Mouse (Mus musculus): ENCODE results near the gene Ccdc151. TPM values are rescaled to one million over a fixed set of nuclear protein-coding genes. Genes with fewer than 3 reads are reported as not detected.
A peak's percentile ranks its signal among the peaks of the same experiment; 100 is the strongest.

Ccdc151 gene
- polyA plus RNA-seq, 1 experiment from 2014 or later: 4.4 TPM

DNA sequence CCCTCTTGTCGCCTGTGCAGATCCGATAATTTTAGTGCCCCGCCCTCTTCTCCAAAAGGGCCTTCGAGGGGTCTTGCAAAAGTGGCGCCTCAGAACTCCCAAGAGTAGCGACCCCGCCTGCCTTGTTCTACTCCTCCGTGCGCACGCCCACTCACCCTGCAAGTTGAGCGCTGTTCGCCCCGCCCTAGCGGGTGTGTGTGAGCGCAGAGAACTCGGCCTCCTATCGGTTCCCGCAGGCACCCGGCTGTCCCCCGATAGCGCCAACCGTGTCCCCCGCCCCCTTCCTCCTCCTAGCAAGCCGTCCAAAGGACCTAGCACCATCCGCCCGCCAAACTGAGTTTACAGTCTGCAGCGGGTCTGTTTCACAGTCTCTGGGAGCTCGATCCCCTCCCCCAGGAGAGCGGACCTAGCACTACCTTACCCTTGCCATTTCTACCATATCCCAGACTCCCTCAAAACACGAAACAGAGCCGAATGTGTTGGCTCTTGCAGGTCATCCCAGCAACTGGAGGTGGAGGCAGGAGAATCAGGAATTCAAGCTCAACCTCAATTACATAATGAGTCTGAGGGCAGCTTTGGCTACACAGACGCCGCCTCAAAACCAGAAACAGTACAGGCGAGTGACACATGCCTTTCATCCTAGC is 39.9 kb downstream of the Ccdc151 start:
- H3K27ac ChIP-seq: no peak overlapping the region
- WGBS: 3% methylated on average over 34 of the region's 34 CpGs
- peak; percentile 86 for ATAC-seq (ENCODE audit: borderline replicate concordance, extremely low read depth, low FRiP score, low TSS enrichment)

GRCm38 (mm10) chr9:21962010-21962409 is 40.4 kb downstream of the Ccdc151 start:
- Histone ChIP-seq H3K4me1 (peaks cover 35% of the 10 kb centered on the region), H3K4me2 (peak overlapping the region; percentile 84), H3K36me3 (no peaks in the 10 kb centered on the region), H3K27ac (no peak overlapping the region), H3K9ac (peak overlapping the region; percentile 43), H3K27me3 (peaks cover 35% of the 10 kb centered on the region), H3K9me3 (no peaks in the 10 kb centered on the region), H3K4me3 (peak overlapping the region; percentile 47)
- WGBS: under 1% methylated on average over 15 of the region's 15 CpGs
- ATAC-seq (ENCODE audit: borderline replicate concordance, extremely low read depth, low FRiP score, low TSS enrichment): no peak; the same call in 1 of the 2 replicates

More for the DNA sequence above, 39.9 kb downstream of the Ccdc151 start:
- no peaks in the 10 kb centered on the region for H3K36me3 ChIP-seq
- H3K4me1 ChIP-seq: peaks cover 35% of the 10 kb centered on the region
- H3K9ac ChIP-seq: peak overlapping the region; percentile 43
- no peaks in the 10 kb centered on the region for H3K9me3 ChIP-seq
- H3K4me2 ChIP-seq: peak overlapping the region; percentile 84
- peak overlapping the region; percentile 47 for H3K4me3 ChIP-seq
- peaks cover 35% of the 10 kb centered on the region for H3K27me3 ChIP-seq

GRCm38 (mm10) chr9:21961366-21961980 is 41.0 kb downstream of the Ccdc151 start:
- no peak for ATAC-seq (ENCODE audit: borderline replicate concordance, extremely low read depth, low FRiP score, low TSS enrichment)
- H3K36me3 ChIP-seq: no peaks in the 10 kb centered on the region
- H3K27ac ChIP-seq: no peak overlapping the region
- peaks cover 35% of the 10 kb centered on the region for H3K27me3 ChIP-seq
- H3K4me1 ChIP-seq: peaks cover 38% of the 10 kb centered on the region
- WGBS: 1% methylated on average over 35 of the region's 35 CpGs
- H3K4me3 ChIP-seq: peak overlapping the region; percentile 47
- H3K4me2 ChIP-seq: peak overlapping the region; percentile 84
- H3K9me3 ChIP-seq: no peaks in the 10 kb centered on the region
- peak overlapping the region; percentile 43; the same call in 1 of the 2 replicates for H3K9ac ChIP-seq

- Histone ChIP-seq H3K4me3 (peak overlapping the region; percentile 47; the same call in 1 of the 2 replicates), H3K9ac (peak overlapping the region; percentile 43; the same call in 1 of the 2 replicates), H3K27ac (0 out of 2 replicates have a peak overlapping the region, but pooled peaks have one; percentile 12), H3K4me2 (peak overlapping the region; percentile 84), H3K36me3 (no peaks in the 10 kb centered on the region), H3K4me1 (peaks cover 42% of the 10 kb centered on the region), H3K9me3 (no peaks in the 10 kb centered on the region), H3K27me3 (peaks cover 35% of the 10 kb centered on the region)
- ATAC-seq (ENCODE audit: borderline replicate concordance, extremely low read depth, low FRiP score, low TSS enrichment): no peak
- 14% methylated on average over 26 of the region's 26 CpGs for WGBS
Observed at GRCm38 (mm10) chr9:21960558-21961208, 41.8 kb downstream of the Ccdc151 start.

GRCm38 (mm10) chr9:21960135-21960534 is 42.3 kb downstream of the Ccdc151 start:
- 43% methylated on average over 9 of the region's 9 CpGs for WGBS
- H3K9me3 ChIP-seq: no peaks in the 10 kb centered on the region
- peak overlapping the region; percentile 84 for H3K4me2 ChIP-seq
- H3K27me3 ChIP-seq: peaks cover 35% of the 10 kb centered on the region
- no peaks in the 10 kb centered on the region for H3K36me3 ChIP-seq
- H3K4me1 ChIP-seq: peaks cover 42% of the 10 kb centered on the region
- no peak for ATAC-seq (ENCODE audit: borderline replicate concordance, extremely low read depth, low FRiP score, low TSS enrichment)
- no peak overlapping the region for H3K9ac ChIP-seq
- H3K4me3 ChIP-seq: no peak overlapping the region
- 0 out of 2 replicates have a peak overlapping the region, but pooled peaks have one; percentile 12 for H3K27ac ChIP-seq

DNA sequence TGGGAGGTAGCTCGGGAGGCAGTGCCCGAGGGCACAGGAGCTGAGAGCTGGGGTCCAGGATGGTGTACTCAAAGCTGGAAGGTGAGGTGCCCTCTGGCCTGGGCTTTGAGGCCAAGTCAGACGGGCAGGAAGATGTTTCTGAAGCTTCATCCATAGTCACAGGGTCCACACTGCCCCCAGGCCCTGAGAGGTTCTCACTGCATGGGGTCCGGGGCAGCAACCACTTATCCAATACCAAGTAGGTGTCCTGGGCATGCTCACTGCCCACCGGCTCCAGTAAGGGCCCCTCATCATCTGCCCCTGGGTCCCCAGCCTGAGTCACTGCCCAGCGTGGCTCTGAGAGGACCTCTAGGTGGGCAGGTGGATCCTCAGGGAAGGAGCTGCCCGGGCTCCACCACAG is 43.2 kb downstream of the Ccdc151 start:
- Histone ChIP-seq H3K9me3 (no peaks in the 10 kb centered on the region), H3K4me1 (peaks cover 46% of the 10 kb centered on the region), H3K9ac (no peak overlapping the region), H3K4me3 (no peak overlapping the region), H3K27ac (no peak overlapping the region), H3K36me3 (no peaks in the 10 kb centered on the region), H3K27me3 (peaks cover 35% of the 10 kb centered on the region), H3K4me2 (no peak overlapping the region)
- 76% methylated on average over 7 of the region's 7 CpGs for WGBS
- no peak for ATAC-seq (ENCODE audit: borderline replicate concordance, extremely low read depth, low FRiP score, low TSS enrichment)

- Histone ChIP-seq H3K9ac (no peak overlapping the region), H3K9me3 (no peaks in the 10 kb centered on the region), H3K4me1 (peaks cover 43% of the 10 kb centered on the region), H3K4me2 (no peak overlapping the region), H3K27me3 (peaks cover 35% of the 10 kb centered on the region), H3K4me3 (no peak overlapping the region), H3K36me3 (no peaks in the 10 kb centered on the region), H3K27ac (no peak overlapping the region)
- ATAC-seq (ENCODE audit: borderline replicate concordance, extremely low read depth, low FRiP score, low TSS enrichment): no peak
- 76% methylated on average over 5 of the region's 5 CpGs for WGBS
Observed at GRCm38 (mm10) chr9:21958372-21958771, 44.1 kb downstream of the Ccdc151 start.

DNA sequence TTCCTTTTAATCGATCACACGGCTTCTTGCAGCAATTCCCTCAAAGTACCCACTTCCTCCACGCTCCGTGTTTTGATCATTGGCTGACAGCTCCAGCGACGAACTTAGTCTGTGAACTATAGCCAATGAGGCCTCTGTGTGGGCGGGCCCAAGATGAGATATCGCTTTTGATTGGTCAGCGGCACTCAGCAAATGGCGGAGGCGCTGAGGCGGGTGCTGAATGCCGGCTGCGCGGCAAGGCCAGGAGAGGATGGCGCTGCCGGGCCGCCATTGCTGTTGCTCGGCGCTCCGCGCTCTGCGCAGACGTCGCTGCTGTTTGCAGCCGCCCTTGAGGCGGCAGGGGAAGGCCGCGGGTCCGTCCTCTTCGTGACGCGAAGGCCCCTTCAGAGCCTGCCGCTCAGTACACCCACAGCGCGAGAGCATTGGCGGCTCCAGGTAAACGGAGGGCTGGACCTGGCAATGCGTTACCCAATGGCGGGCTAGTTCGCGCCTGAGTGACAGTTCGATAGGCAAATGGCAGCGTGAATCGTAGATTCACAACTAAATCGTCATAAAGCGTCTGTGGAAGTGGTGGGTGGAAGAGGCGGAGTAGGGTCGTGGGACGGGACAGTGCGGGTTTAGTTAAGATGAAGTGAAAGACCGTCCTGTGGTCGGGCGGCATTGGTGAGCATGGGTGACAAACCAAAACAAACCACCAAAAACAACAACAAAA is 46.7 kb downstream of the Ccdc151 start, which contains the start of gene Swsap1:
TSS of gene Swsap1 (plus strand) at position 186 of the 712 bp plus-strand sequence.
- H3K36me3 ChIP-seq: no peaks in the 10 kb centered on the region
- 2% methylated on average over 53 of the region's 54 CpGs for WGBS
- peaks cover 17% of the 10 kb centered on the region for H3K4me1 ChIP-seq
- peak within 1 kb of the TSS; percentile 73 for H3K4me3 ChIP-seq
- peak within 1 kb of the TSS; percentile 95 for H3K27ac ChIP-seq
- peak within 1 kb of the TSS; percentile 76 for H3K4me2 ChIP-seq
- peaks cover 9% of the 10 kb centered on the region for H3K27me3 ChIP-seq
- peak; percentile 98 for ATAC-seq (ENCODE audit: borderline replicate concordance, extremely low read depth, low FRiP score, low TSS enrichment)
- peak within 1 kb of the TSS; percentile 78 for H3K9ac ChIP-seq
- no peaks in the 10 kb centered on the region for H3K9me3 ChIP-seq

DNA sequence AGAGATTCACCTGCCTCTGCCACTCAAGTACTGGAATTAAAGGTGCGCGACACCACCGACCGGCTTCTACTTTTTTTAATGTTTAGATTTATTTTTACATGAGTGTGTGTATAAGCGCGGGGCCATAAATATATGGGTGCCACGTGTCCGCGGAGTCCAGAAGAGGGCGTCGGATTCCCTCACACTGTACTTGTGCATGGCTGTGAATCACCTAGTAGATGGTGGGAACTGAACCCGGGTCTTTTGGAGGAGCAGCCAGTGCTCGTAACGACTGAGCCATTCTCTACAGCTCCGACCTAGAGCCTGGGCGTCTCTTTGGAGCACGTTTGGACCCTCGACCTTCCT is 47.2 kb downstream of the Ccdc151 start:
- WGBS: 1% methylated on average over 18 of the region's 18 CpGs
- peaks cover 4% of the 10 kb centered on the region; the same call in 1 of the 2 replicates for H3K27me3 ChIP-seq
- H3K4me2 ChIP-seq: peak overlapping the region; percentile 76
- ATAC-seq (ENCODE audit: borderline replicate concordance, extremely low read depth, low FRiP score, low TSS enrichment): peak; percentile 62
- H3K4me1 ChIP-seq: peaks cover 12% of the 10 kb centered on the region
- no peaks in the 10 kb centered on the region for H3K36me3 ChIP-seq
- peak overlapping the region; percentile 73 for H3K4me3 ChIP-seq
- H3K9me3 ChIP-seq: no peaks in the 10 kb centered on the region
- peak overlapping the region; percentile 95; the same call in 1 of the 2 replicates for H3K27ac ChIP-seq
- H3K9ac ChIP-seq: peak overlapping the region; percentile 78

DNA sequence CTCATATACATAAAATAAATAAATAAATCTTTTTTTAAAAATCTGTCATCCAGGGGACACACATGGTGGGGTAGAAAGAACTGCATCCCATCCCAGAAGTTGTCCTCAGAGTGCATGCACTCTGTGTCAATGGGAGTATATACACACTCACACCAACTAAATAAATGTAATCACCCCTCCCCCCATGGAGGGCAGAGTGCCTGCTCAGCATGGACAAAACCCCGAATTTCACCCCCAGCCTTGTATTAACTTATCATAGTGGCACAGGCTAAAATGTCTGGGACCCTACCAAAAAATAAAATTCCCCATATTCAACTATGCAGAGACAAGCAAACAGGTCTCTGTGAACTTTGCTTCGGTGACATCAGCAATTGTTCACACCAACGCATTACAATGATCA is 47.8 kb downstream of the Ccdc151 start:
- Histone ChIP-seq H3K9me3 (no peaks in the 10 kb centered on the region), H3K36me3 (no peaks in the 10 kb centered on the region), H3K27me3 (no peaks in the 10 kb centered on the region), H3K4me1 (peaks cover 11% of the 10 kb centered on the region), H3K4me2 (peak overlapping the region; percentile 76), H3K27ac (no peak overlapping the region), H3K9ac (no peak overlapping the region), H3K4me3 (peak overlapping the region; percentile 73; the same call in 1 of the 2 replicates)
- whole genome bisulfite sequencing: 76% methylated on average over 3 of the region's 3 CpGs
- ATAC-seq (ENCODE audit: borderline replicate concordance, extremely low read depth, low FRiP score, low TSS enrichment): no peak

DNA sequence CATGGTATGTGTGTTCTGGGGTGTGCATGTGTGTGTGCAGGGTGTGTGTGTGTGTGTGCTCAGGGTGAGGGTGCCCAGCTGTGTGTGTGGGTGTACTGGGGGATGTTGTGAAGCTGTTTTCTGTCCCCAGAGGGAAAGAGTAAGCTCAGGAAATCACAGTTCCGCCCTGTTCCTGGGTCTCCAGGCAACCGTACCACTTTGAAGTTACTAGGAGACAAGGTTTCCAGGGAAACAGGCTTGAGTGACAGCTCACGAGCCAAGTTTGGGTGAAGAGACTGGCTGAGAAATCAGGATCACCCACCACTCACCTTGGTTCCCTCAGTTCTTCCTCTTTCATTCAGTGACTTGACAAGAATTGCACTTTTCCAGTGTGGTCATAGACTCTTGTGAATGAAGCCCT is 48.8 kb downstream of the Ccdc151 start:
- no peak for ATAC-seq (ENCODE audit: borderline replicate concordance, extremely low read depth, low FRiP score, low TSS enrichment)
- Histone ChIP-seq H3K36me3 (no peaks in the 10 kb centered on the region), H3K4me2 (no peak overlapping the region), H3K9me3 (no peaks in the 10 kb centered on the region), H3K27ac (no peak overlapping the region), H3K9ac (no peak overlapping the region), H3K4me3 (no peak overlapping the region), H3K27me3 (peaks cover 1% of the 10 kb centered on the region; the same call in 1 of the 2 replicates), H3K4me1 (peaks cover 11% of the 10 kb centered on the region; the same call in 1 of the 2 replicates)
- WGBS: 2% methylated on average over 3 of the region's 3 CpGs
